Mouse (Mus musculus) brain, embryonic 14.5 days (tissue): ENCODE data around the gene Itga10.

Experiments
- CTCF ChIP-seq: fragments of 200-500 bp; IDR thresholded peaks from 2 replicates; pipeline ENCODE4 v1.5.1; 2012; ENCODE audit warnings: inconsistent platforms, mild to moderate bottlenecking, moderate library complexity, borderline replicate concordance; ENCODE audit not compliant: insufficient read depth, insufficient read length; ENCODE audit errors: extremely low read depth
- POLR2A ChIP-seq: fragments of 200-500 bp; IDR thresholded peaks from 2 replicates; pipeline ENCODE4 v1.6.1; 2012; ENCODE audit warnings: mild to moderate bottlenecking, inconsistent platforms, borderline replicate concordance; ENCODE audit not compliant: poor library complexity, insufficient read depth, insufficient read length, severe bottlenecking; ENCODE audit errors: extremely low read depth

GRCm38 (mm10) chr3:96634928-96635879, 10.2 kb upstream of the Itga10 start, which contains the start of the genes Pex11b and Gm42957:
- TF ChIP-seq CTCF: peak; percentile 18; the same call in 1 of the 2 replicates
- TF ChIP-seq POLR2A: peak; percentile 48
